Mouse (Mus musculus) heart, adult 11 months (tissue): ENCODE measurements at regions not wholly inside any gene's neighbourhood (a gene's known extent, or its start where the extent isn't known, plus 50 kb on each side); places are given as distances from the start of the nearest gene placed in this dataset.

Source experiments
- DNase-seq: peaks from one replicate; pipeline ENCODE4 v3.0.0; 2022

DNA sequence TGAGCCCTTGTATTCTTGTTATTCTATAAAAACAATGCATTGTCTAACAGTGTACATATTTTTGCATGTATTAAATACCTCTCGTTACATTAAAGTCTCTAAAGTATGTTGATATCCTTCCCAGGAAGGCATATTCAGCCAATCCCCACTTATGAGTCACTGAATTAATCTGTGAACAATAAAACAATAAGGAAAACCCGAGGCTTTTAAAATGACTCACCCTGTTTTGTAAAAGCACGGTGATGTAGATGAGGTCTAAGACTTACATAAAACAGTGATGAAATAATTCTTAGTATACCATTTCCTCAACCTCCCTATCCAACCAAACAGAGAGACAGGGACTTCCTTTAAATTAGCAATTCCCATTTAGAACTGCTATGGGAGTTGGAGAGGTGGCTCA, 95.8 kb downstream of the Asb7 start:
- DNase-seq = no peak

DNA sequence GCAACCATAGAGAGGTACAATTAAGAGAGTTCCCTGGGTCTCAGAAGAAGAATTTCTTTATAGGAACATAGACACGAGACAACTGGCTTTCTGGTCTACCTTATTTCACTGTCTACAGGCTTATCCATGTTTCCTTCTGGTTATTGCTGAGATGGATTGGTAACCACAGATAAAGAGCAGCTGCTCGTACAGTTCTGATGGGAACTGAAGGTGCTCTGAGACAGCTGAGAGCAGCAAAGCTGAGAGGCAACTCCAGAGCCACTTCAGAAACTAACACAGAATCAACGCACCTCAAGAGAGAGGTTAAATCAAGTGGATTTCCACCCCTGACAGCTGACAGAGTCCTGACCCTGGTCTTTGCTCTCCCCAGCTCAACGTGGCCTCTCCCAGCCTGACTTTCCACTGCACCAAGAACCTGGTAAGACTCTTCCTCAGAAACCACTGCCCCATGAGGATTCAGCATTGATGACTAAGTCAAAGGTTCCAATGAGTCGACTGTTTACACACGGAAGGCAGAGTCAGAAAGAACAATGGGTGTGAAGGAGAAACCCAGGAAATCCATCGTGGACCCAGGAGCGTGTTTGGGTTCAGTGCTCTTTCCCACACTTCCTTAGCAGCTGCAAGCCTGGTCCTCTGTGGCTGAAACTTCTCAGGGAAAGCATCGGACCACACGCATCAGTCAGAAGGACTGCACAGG, 97.7 kb downstream of the Asb7 start:
- DNase-seq = peak; percentile 79

DNA sequence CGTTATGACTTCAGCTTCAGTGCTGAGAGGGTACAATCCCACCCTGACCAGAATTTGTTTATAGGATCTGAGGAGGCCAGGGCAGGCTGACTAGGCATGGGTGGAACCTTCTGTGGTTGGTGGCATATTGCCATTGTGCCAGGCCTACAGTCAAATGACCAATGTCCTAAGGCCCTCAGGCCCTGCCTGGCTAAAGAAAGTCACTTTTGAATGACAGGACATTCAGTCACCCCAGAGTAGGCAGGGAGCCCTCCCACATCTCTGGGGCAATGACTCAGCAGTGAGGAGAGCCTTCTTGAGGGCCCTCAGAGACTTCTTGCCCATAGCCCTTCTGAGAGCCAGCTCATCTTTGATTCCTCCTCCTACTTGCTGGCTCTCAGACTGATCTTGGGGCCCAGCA, 102.9 kb downstream of the Asb7 start:
- DNase-seq = peak; percentile 88

DNA sequence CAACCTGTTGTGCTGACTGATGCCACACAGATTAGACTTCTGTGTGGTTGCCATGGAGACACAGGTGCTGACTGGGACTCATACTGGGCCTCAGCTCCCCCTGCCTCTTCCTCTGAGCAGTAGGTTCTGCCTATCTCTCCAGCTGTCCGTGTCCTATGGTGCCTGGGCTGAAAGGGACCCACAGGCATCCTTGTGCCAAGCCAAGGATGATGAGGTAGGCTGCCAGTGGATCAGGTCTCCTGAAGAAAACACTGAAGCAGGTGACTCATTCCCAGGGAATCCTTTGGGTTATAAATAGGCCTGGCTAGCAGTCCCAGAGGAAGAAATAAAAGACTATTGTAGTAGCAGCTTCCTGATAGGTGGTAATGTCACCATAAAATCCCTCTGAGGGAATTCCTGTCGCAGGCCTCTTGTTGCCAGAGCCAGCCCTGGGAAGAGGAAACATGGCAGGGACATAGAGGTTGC, 108.7 kb downstream of the Asb7 start:
- DNase-seq = peak; percentile 83

DNA sequence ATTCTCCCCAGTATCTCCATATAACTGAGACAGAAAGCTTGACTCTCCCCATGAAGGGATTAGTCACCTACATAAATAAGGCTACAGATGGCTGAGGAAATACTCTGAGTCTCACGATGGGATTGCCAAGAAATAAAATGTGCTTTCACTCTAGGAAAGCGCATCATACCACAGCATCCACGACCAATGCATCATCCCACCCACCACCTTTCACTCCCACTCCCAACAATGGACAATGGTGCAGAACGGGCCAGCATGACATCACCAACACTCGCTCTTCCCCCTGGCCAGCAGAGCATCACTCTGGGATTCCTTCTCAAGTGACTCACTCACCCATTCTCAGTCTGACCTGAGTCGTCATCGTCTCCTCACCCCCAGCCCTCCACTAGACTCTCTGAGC, 113.1 kb downstream of the Asb7 start:
- no peak for DNase-seq

DNA sequence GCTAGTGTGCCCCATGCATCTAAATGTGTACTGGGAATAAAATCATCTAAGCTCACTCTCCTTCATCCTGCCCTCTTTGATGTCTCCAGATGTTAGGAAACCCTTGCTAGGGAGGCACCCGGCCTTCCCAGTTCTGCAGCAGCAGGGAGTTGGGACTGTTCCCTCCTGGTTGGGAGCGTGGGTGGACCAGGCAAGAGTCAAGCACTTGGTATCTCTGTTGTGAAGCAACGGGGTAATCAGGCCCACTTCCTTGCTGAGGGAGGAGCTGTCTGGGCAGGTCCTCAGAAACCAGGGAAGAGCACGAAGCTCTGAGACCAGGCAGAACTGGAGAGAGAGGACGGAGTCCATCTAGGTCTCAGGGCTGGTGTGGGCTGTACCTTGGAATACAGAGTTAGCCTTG, 117.9 kb downstream of the Asb7 start:
- DNase-seq = peak; percentile 92

DNA sequence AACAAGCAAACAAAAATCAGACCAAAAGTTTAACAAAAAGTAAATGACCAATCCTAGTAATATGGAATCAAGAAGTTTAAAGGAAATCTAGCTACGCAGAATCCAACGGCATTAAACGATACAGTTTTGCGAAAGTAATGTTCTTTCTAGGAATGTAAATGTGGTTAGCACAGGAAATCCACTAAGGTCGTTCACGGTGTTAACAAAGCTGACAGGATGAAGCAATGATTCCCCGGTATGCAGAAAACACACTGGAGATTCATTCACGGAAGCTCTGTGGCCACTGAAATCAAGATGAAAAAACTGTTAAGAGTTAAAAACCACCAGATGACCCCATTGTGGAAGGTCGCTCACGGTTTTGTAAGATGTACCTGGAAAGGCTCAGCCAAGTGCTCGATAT, 120.4 kb upstream of the Aldh1a3 start:
- no peak for DNase-seq

DNA sequence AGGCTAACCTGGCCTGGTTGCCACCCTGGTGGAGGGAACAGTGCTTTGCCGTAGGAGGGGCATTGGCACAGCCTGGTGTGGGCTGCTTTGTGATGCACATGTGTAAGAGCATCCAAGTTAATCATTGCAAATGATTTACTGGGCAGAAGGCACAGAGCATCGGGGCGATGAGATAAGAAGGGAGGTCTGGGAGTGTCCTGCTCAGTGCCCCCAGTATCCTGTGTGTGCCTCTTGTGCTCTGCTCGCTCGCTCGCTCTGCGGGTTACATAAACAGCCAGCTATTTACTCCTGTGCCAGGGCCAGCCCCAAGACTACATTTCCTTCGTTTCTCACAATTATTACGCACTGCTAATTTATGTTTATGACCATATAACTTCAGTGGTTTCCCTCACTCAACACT, 117.9 kb upstream of the Aldh1a3 start:
- DNase-seq = no peak

DNA sequence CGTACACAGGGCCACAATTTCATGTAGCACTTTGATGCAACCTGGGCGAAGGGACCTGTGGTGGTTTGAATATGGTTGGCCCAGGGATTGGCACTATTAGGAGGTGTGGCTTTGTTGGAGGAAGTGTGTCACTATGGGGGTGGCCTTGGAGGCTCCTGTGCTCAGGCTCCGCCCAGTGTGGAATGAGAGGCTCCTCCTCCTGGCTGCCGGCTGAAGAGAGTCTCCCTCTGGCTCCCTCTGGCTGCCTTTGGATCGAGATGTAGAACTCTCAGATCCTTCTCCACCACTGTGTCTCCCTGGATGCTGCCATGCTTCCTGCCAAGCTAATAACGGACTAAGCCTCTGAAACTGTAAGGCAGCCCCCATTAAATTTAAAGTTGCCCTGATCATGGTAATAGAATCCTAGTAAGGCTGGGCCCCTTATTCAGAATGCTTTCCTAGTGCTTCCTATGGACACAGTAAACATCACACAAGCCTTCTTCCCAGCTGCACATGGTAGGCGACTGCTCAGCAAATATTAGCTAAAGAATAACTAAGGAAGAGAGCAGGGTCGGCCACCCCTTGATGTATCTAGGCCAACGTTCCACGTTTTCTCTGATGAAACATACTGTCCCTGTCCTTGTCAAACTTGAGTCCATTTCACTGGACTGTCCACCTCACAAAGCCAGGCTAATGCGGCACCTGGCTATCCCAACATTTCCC, 117.2 kb upstream of the Aldh1a3 start:
- DNase-seq = peak; percentile 85

DNA sequence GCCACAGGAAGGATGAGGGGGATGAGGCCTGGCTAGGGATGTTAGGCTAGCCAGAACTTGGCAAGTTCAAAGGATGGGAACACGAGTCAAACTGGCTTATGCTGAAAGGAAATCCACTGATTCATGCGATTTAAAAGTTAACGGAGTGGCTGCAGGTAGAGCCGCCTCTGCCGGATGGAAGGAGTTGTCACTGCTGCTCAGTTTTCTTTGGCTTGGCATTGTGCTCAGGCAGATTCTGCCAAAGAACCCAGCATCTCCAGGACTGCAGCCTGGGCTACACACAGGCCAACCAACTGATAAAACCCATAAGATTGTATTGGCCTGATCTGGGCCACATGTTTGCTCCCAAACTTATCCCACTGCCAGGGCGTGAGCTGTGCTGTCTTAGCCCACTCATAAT, 105.3 kb upstream of the Aldh1a3 start:
- DNase-seq = peak; percentile 82

DNA sequence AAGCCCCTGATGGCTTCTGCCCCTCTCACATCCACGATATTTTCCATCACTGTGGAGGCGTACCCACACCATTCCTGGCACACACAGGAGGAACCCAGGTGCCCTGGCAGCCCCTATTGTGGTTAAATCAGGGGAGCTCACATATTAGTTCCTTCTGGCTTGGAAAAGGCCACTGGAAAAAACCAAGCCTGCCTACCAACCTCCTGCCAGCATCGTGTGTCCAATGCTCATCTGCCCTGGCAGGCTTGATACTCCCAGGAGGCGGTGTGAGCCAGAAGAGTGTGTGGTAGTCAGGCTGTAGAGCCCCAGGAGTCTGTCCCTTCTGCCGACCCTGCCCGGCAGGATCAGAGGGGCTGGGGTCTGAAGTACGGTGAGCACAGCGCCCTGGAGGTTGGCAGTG, 104.7 kb upstream of the Aldh1a3 start:
- DNase-seq = peak; percentile 88

DNA sequence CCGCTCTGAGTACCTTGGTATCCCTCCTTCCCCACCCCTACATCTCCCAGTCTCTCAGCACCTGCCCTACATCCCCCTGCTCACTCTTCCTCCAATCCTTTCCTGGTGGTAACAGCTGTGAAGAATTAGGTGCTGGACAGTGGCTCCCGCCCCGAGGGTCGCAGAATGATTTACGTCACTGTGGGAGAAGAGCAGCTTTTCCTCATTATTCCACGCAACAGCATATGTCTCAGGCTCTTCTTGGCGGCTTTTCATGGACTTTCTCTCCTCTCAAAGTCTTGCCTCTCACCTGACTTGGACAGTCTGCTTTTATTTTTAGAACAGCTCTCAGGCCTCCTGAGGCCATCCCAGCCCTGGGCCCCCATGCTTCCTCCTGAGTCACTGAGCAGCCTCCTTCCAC, 103.8 kb upstream of the Aldh1a3 start:
- no peak for DNase-seq

DNA sequence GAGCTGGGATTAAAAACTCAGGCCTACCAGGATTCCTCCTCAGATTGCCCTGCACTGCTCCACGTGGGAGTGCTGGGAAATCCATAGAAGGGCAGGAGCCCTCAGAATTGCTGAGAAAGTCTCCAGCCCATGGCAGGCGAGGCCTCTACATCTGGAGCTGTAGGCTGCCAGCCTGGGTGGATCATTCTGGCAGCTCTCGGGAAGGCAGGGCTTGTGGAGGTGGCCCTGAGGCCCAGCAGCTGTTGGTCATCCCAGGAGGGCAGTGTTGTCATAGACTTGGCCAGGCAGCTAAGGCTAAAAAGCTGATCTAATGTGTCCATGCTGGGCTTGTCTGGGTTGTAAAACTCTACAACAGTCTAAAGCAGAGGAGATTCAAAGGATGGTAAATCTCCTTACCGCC, 101.6 kb upstream of the Aldh1a3 start:
- DNase-seq = peak; percentile 98

DNA sequence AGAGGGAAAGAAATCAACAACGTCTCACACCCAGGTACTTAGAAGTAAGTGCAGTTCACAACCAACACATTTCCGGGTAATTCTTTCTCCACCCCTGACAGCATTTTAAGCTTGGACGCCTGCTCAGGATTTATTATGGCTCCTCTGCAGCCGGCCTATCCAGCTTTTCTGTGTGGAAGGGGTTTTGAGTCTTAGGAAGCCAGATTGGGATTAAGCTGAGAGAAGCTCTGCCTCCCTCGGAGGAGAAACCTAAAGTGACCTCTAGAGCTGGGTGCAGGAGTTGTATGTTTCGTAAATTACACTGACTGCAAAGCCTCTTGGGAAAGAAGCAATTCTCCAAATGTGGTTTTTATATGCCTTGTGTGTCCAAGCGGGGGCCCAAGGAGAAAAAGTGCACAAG, 96.6 kb upstream of the Aldh1a3 start:
- peak; percentile 63 for DNase-seq

DNA sequence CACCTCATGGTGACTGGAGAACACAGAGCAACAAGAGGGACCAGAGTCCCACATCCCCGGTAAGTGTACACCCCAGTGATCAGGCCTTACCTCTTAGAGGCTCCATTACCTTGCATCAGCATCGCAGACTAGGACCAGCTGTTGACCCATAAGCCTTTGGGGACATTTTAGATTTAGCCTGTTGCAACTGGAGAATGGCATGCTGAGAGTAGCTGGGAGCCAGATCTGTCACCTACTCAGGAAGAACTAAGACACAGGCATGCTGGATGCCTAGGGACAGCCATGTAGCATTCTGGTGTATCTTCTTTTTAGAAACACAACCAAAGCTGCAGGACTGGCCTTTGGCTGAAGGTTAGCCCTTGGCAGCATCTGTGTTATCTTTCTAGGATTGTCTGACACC, 94.2 kb upstream of the Aldh1a3 start:
- DNase-seq = no peak

DNA sequence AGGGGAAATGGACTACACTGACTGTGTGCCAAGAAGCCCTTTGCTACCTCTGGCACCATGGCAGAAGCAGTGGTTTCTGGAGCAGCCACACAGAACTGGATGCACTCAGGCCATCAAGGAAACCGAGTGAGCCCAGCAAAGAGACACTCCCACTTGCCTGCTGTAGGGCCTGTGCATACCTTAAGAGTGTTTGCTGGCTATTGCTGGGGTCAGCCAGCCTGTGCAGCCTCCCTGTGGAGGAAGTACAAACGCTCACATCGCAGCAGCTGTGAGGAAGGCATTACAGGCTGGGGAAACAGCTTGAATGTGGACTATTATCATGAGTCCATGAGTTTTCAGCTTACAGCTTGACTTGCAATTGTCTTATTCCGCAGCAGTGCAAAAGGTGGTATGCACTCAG, 88.8 kb upstream of the Aldh1a3 start:
- DNase-seq = peak; percentile 87

DNA sequence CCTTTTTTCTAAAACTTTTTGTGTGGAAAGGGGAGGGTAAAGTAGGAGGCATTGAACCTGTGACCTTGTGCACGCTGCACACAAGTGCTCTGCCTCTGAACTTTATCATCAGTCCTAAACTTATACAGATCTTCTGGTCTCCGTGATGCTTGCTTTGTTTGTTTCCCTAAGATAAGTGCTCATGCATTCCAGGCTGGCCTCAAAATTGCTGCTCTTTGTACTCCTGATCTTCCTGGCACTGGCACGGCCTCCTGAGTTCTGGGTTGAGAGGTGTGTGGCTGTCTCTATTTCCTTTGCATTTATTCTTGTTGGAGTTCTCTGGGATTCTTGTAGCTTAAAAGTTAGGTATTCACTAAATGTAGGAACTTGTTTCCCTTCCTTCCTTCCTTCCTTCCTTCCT, 86.1 kb upstream of the Aldh1a3 start:
- DNase-seq = no peak

DNA sequence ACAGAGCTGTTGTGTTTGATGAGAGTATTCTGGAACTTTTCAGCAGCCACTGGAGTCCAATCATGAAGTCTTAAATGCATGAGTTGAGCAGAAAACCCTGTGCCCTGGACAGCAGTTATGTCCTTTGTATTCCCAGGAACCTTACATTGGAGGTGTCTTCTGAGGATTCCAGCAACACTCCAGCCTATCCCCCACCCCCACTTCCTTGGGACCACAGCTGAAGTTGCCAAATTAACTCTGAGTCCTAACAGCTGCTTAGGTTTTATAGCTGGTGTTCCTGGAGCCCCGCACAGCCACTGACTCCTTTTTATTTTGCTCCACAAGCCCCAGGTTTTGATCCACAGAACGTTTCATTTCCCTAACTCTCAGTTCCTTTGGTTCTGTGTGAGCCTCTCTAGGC, 78.4 kb upstream of the Aldh1a3 start:
- DNase-seq = no peak

DNA sequence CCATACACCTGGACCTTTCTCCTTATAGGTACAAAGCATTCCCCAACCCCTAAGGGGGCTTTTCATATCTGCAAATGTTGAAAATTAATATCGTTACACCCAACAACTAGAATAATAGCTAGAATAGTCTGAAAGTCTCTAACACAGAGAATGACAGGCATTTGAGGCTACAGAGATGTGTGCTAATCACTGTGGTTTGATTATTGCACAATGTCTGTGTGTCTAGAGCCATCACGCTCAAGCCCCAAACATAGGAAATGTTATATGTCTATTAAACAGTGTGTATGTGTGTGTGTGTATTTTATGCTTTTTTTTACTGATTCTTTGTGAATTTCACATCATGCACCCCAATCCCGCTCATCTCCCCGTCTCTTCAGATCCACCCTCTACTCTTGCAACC, 77.2 kb upstream of the Aldh1a3 start:
- no peak for DNase-seq

DNA sequence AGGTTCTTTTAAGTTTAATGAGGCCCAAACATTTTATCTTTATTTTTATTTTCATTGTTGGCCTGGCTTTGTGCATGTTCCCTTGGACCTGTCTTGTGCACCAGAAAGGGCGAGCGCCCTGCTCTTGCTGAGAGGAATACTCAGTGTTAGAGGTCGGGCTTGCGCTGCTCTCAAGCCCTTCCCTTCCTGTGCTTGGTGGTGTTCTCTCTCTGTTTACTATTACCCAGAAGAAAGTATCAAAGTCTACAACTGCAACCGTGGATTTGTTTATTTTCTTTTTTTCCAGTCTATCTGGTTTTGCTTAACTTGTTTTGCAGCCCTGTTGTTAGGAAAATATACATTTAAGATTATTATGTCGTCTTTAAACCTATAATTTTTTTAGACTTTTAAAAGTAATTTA, 74.1 kb upstream of the Aldh1a3 start:
- DNase-seq = no peak

DNA sequence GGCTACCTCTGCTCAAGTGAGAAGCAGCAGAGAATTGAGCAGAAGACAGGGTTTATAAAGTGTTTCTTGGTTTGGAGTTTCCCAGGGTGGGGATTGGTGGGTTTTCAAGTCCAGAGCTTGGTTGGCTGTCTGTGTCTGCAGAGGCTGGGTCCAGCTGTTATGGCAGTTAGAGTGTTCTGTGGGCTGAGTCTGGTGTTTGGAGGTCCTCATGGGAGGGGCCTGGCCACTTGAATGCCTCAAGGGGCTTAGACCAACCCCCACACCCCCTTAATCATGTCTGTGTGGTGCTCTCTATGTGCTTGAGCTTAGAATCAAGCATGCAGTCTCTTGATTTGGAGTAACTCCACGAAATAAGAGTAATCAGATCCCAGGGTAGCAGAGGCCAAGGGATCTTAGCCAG, 70.2 kb upstream of the Aldh1a3 start:
- peak; percentile 92 for DNase-seq

DNA sequence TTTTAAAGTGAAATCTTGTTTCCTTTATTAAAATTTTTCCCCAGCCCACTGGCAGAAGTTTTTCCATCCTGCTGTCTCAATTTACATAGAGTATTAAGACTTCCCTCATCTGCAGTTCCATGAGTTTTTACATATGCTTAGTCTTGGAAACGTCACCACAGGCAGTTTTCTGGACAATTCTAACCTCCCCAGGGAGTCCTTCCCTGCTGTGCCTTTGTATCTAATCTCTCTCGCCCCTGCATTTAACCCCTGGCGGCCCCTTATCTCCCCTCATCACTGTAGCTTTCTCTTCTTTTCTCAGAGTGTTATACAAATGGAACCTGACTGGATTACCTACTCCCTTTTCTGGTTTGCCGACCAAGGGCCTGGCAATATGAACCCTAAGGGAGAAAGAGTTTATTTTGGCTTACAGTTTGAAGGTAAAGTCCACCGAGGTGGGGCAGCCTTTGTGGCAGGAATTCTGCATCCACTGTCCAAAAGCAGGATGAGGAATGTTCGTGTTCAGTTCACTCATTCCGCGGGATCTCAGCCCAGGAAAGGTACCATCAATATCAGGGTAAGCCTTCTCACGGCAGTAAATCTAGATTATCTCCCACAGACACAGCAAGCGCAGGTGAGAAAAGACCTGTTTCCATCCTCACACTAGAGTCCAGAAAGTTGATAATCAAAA, 66.0 kb upstream of the Aldh1a3 start:
- DNase-seq = no peak

DNA sequence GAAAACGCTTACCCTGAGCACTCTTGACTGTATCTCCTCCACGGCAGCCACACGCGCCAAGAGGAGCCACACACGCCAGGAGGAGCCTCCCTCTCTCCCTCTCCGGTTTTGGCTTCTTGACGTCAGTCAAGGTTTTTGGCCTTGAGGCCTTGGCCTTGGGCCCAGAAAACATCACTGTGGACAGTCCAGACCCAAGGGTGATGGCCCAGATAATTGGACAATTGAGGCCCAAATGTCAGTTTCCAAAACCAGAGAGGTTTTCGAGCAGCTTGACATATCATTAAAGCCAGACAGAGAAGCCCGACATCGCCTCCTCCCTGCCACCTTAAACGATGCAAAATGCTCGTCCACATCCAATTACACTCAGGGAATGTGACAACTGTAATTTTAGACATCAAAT, 65.4 kb upstream of the Aldh1a3 start:
- peak; percentile 91 for DNase-seq

DNA sequence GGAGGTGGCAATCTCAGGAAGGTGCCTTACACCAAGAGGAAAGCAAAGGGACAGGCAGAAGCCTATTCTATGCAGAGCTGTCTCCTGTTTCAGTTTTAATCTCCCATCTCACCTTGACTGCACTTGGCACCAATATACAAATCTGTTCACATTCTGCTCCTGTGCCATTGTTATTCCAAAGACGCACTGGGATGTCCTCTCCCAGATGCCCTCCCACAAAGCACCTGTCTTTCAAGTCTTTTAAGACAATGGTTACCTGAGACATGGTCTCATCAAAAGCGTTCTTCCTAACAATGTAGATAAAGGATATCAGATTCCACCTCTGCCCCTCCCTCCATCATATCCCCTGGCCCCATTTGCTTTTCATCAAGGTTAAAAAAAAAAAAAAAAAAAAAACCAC, 64.2 kb upstream of the Aldh1a3 start:
- no peak for DNase-seq
